Mouse (Mus musculus): ENCODE measurements at regions not wholly inside any gene's neighbourhood (a gene's known extent, or its start where the extent isn't known, plus 50 kb on each side); places are given as distances from the start of the nearest gene placed in this dataset.

GRCm38 (mm10) chr3:35295746-35296145 is 458.2 kb upstream of the Atp11b start:
- TF ChIP-seq CTCF (IDR thresholded peaks at IDR 0.05; ENCODE audit: extremely low read depth, insufficient read depth, insufficient read length, insufficient replicate concordance), result no peak
- TF ChIP-seq POLR2A (IDR thresholded peaks at IDR 0.05; ENCODE audit: low read depth, low read length), result no peak

All from spleen, adult 2 months (tissue).